Mouse (Mus musculus): ENCODE measurements around the gene Arfip2. TPM values are rescaled to one million over a fixed set of nuclear protein-coding genes. Genes with fewer than 3 reads are reported as not detected.

Arfip2 gene
- polyA plus RNA-seq, 2 experiments = 12.3 to 15.4 TPM

- TF ChIP-seq CTCF (IDR thresholded peaks at IDR 0.05; ENCODE audit: low read depth) (peak; percentile 81), EP300 (IDR thresholded peaks at IDR 0.05; ENCODE audit: low read depth) (no peak)
- DNase-seq (ENCODE audit: low read depth in 3 of 3, low spot score in 3 of 3) (peak in 2 of 3 experiments; percentile 22), ATAC-seq (ENCODE audit: insufficient read depth) (peak; percentile 46; the same call in 1 of the 2 replicates)
- Histone ChIP-seq H3K9me3 (ENCODE audit: control insufficient read depth, low read length) (no peaks in the 10 kb centered on the region), H3K27ac (no peak overlapping the region), H3K4me3 (ENCODE audit: insufficient read depth in 1 of 2, low read depth in 2 of 2, low read length in 2 of 2) (no peak overlapping the region), H3K4me2 (ENCODE audit: low read depth) (no peak overlapping the region), H3K9ac (replicated peaks) (no peak overlapping the region), H3K27me3 (ENCODE audit: control insufficient read depth, insufficient read depth, low read length) (no peaks in the 10 kb centered on the region), H3K36me3 (replicated peaks; ENCODE audit: control insufficient read depth, insufficient read depth, low read depth) (no peaks in the 10 kb centered on the region), H3K4me1 (replicated peaks; ENCODE audit: control insufficient read depth in 2 of 2, insufficient read depth in 2 of 2, low read length in 1 of 2) (0 out of 4 replicates have a peak, but pooled peaks cover 0 to 2% of the 10 kb centered on the region in 2 experiments)
- 35% methylated on average over 9 of the region's 9 CpGs for WGBS (ENCODE audit: insufficient replicate concordance)
Measured at GRCm38 (mm10) chr7:105602860-105603623, 37.2 kb downstream of the Arfip2 start.

- Histone ChIP-seq H3K4me1 (replicated peaks; ENCODE audit: control insufficient read depth in 2 of 2, insufficient read depth in 2 of 2, low read length in 1 of 2) (no peaks in the 10 kb centered on the region), H3K27ac (no peak overlapping the region), H3K36me3 (replicated peaks; ENCODE audit: control insufficient read depth, insufficient read depth, low read depth) (no peaks in the 10 kb centered on the region), H3K9me3 (ENCODE audit: control insufficient read depth, low read length) (no peaks in the 10 kb centered on the region), H3K9ac (replicated peaks) (no peak overlapping the region), H3K4me2 (ENCODE audit: low read depth) (no peak overlapping the region), H3K27me3 (ENCODE audit: control insufficient read depth, insufficient read depth, low read length) (no peaks in the 10 kb centered on the region), H3K4me3 (ENCODE audit: insufficient read depth in 1 of 2, low read depth in 2 of 2, low read length in 2 of 2) (no peak overlapping the region)
- DNase-seq (ENCODE audit: low read depth in 3 of 3, low spot score in 3 of 3) (no peak), ATAC-seq (ENCODE audit: insufficient read depth) (no peak)
- no peak for TF ChIP-seq EP300 (IDR thresholded peaks at IDR 0.05; ENCODE audit: low read depth)
- TF ChIP-seq CTCF (IDR thresholded peaks at IDR 0.05; ENCODE audit: low read depth) = no peak
- 28% methylated on average over 7 of the region's 7 CpGs for WGBS (ENCODE audit: insufficient replicate concordance)
Measured at GRCm38 (mm10) chr7:105590097-105590496, 50.1 kb downstream of the Arfip2 start.

GRCm38 (mm10) chr7:105588325-105588912 is 51.8 kb downstream of the Arfip2 start:
- no peak overlapping the region for H3K4me2 ChIP-seq (ENCODE audit: low read depth)
- DNase-seq (ENCODE audit: low read depth in 3 of 3, low spot score in 3 of 3) (no peak), ATAC-seq (ENCODE audit: insufficient read depth) (no peak)
- TF ChIP-seq EP300 (IDR thresholded peaks at IDR 0.05; ENCODE audit: low read depth) (no peak), CTCF (IDR thresholded peaks at IDR 0.05; ENCODE audit: low read depth) (no peak)
- H3K4me1 ChIP-seq (replicated peaks; ENCODE audit: control insufficient read depth in 2 of 2, insufficient read depth in 2 of 2, low read length in 1 of 2) = no peaks in the 10 kb centered on the region
- no peak overlapping the region for H3K27ac ChIP-seq
- H3K4me3 ChIP-seq (ENCODE audit: insufficient read depth in 1 of 2, low read depth in 2 of 2, low read length in 2 of 2) = no peak overlapping the region
- no peaks in the 10 kb centered on the region for H3K36me3 ChIP-seq (replicated peaks; ENCODE audit: control insufficient read depth, insufficient read depth, low read depth)
- WGBS (ENCODE audit: insufficient replicate concordance) = 46% methylated on average over 9 of the region's 9 CpGs
- H3K9ac ChIP-seq (replicated peaks) = no peak overlapping the region
- no peaks in the 10 kb centered on the region for H3K27me3 ChIP-seq (ENCODE audit: control insufficient read depth, insufficient read depth, low read length)
- H3K9me3 ChIP-seq (ENCODE audit: control insufficient read depth, low read length) = no peaks in the 10 kb centered on the region

Other genes with a start within 250 kb of the Arfip2 start
- 8.1 and 8.7 TPM in 2 replicates for gene Fam160a2, start 240.4 kb downstream of the Arfip2 start, polyA plus RNA-seq (2012; rRNA removed)
- 7.4 and 8.1 TPM in 2 replicates for gene Fam160a2, start 240.4 kb downstream of the Arfip2 start, polyA plus RNA-seq (2014; fragmentation: Nextera tagmentation; extraction: Ambion mirVana)
- 0.02 TPM in 1 of 2 replicates, not detected in the other for gene Cnga4, start 235.8 kb downstream of the Arfip2 start, polyA plus RNA-seq (2012; rRNA removed)
- gene Cnga4, start 235.8 kb downstream of the Arfip2 start, polyA plus RNA-seq (2014; fragmentation: Nextera tagmentation; extraction: Ambion mirVana) = not detected in 2 replicates
- gene Cckbr, start 214.7 kb downstream of the Arfip2 start, polyA plus RNA-seq (2012; rRNA removed) = not detected in 2 replicates
- not detected in 2 replicates for gene Cckbr, start 214.7 kb downstream of the Arfip2 start, polyA plus RNA-seq (2014; fragmentation: Nextera tagmentation; extraction: Ambion mirVana)
- gene Cavin3, start 158.1 kb downstream of the Arfip2 start, polyA plus RNA-seq (2012; rRNA removed) = 2.3 and 2.6 TPM in 2 replicates
- gene Cavin3, start 158.1 kb downstream of the Arfip2 start, polyA plus RNA-seq (2014; fragmentation: Nextera tagmentation; extraction: Ambion mirVana) = 4.1 and 4.7 TPM in 2 replicates
- 9.3 and 11.5 TPM in 2 replicates for gene Smpd1, start 86.1 kb downstream of the Arfip2 start, polyA plus RNA-seq (2012; rRNA removed)
- gene Smpd1, start 86.1 kb downstream of the Arfip2 start, polyA plus RNA-seq (2014; fragmentation: Nextera tagmentation; extraction: Ambion mirVana) = 22.3 and 25.2 TPM in 2 replicates
- 2.1 and 3.0 TPM in 2 replicates for gene Apbb1, start 58.8 kb downstream of the Arfip2 start, polyA plus RNA-seq (2012; rRNA removed)
- 1.6 and 2.3 TPM in 2 replicates for gene Apbb1, start 58.8 kb downstream of the Arfip2 start, polyA plus RNA-seq (2014; fragmentation: Nextera tagmentation; extraction: Ambion mirVana)
- gene Hpx, start 40.3 kb downstream of the Arfip2 start, polyA plus RNA-seq (2012; rRNA removed) = 203 and 207 TPM in 2 replicates
- gene Hpx, start 40.3 kb downstream of the Arfip2 start, polyA plus RNA-seq (2014; fragmentation: Nextera tagmentation; extraction: Ambion mirVana) = 276 and 285 TPM in 2 replicates
- 3.8 and 4.3 TPM in 2 replicates for gene Trim3, start 6.8 kb downstream of the Arfip2 start, polyA plus RNA-seq (2012; rRNA removed)
- 1.9 and 2.2 TPM in 2 replicates for gene Trim3, start 6.8 kb downstream of the Arfip2 start, polyA plus RNA-seq (2014; fragmentation: Nextera tagmentation; extraction: Ambion mirVana)
- gene Timm10b, start 360 bp downstream of the Arfip2 start, polyA plus RNA-seq (2012; rRNA removed) = 47.6 and 58.7 TPM in 2 replicates
- 120 and 122 TPM in 2 replicates for gene Timm10b, start 360 bp downstream of the Arfip2 start, polyA plus RNA-seq (2014; fragmentation: Nextera tagmentation; extraction: Ambion mirVana)
- gene Gm45799, start 136 bp upstream of the Arfip2 start, polyA plus RNA-seq (2012; rRNA removed) = 42.2 and 69.5 TPM in 2 replicates
- 24.6 and 26.1 TPM in 2 replicates for gene Gm45799, start 136 bp upstream of the Arfip2 start, polyA plus RNA-seq (2014; fragmentation: Nextera tagmentation; extraction: Ambion mirVana)
- gene Dnhd1, start 10.4 kb upstream of the Arfip2 start, polyA plus RNA-seq (2012; rRNA removed) = 0.57 and 0.70 TPM in 2 replicates
- 0.11 and 0.14 TPM in 2 replicates for gene Dnhd1, start 10.4 kb upstream of the Arfip2 start, polyA plus RNA-seq (2014; fragmentation: Nextera tagmentation; extraction: Ambion mirVana)
- gene Ilk, start 96.2 kb upstream of the Arfip2 start, polyA plus RNA-seq (2012; rRNA removed) = 56.7 and 71.1 TPM in 2 replicates
- gene Ilk, start 96.2 kb upstream of the Arfip2 start, polyA plus RNA-seq (2014; fragmentation: Nextera tagmentation; extraction: Ambion mirVana) = 110 and 118 TPM in 2 replicates
- 6.5 and 7.0 TPM in 2 replicates for gene Rrp8, start 97.0 kb upstream of the Arfip2 start, polyA plus RNA-seq (2012; rRNA removed)
- gene Rrp8, start 97.0 kb upstream of the Arfip2 start, polyA plus RNA-seq (2014; fragmentation: Nextera tagmentation; extraction: Ambion mirVana) = 9.2 and 13.6 TPM in 2 replicates
- gene Taf10, start 103.9 kb upstream of the Arfip2 start, polyA plus RNA-seq (2012; rRNA removed) = 149 and 197 TPM in 2 replicates
- 163 and 167 TPM in 2 replicates for gene Taf10, start 103.9 kb upstream of the Arfip2 start, polyA plus RNA-seq (2014; fragmentation: Nextera tagmentation; extraction: Ambion mirVana)
- gene Tpp1, start 111.8 kb upstream of the Arfip2 start, polyA plus RNA-seq (2012; rRNA removed) = 34.1 and 41.9 TPM in 2 replicates
- 55.2 and 60.7 TPM in 2 replicates for gene Tpp1, start 111.8 kb upstream of the Arfip2 start, polyA plus RNA-seq (2014; fragmentation: Nextera tagmentation; extraction: Ambion mirVana)
- gene Dchs1, start 147.2 kb upstream of the Arfip2 start, polyA plus RNA-seq (2012; rRNA removed) = 0.57 and 0.71 TPM in 2 replicates
- 0.48 and 0.62 TPM in 2 replicates for gene Dchs1, start 147.2 kb upstream of the Arfip2 start, polyA plus RNA-seq (2014; fragmentation: Nextera tagmentation; extraction: Ambion mirVana)
- 36.4 and 136 TPM in 2 replicates for gene Mrpl17, start 170.7 kb upstream of the Arfip2 start, polyA plus RNA-seq (2012; rRNA removed)
- 216 and 222 TPM in 2 replicates for gene Mrpl17, start 170.7 kb upstream of the Arfip2 start, polyA plus RNA-seq (2014; fragmentation: Nextera tagmentation; extraction: Ambion mirVana)

Measured in liver, embryonic 14.5 days (tissue).